Mouse (Mus musculus): ENCODE measurements at regions not wholly inside any gene's neighbourhood (a gene's known extent, or its start where the extent isn't known, plus 50 kb on each side); places are given as distances from the start of the nearest gene placed in this dataset.

GRCm38 (mm10) chr2:117987426-117988215, 124.1 kb upstream of the Thbs1 start:
- Histone ChIP-seq H3K27ac (replicated peaks) (peak overlapping the region; percentile 36), H3K9ac (no peak overlapping the region), H3K9me3 (replicated peaks) (no peaks in the 10 kb centered on the region), H3K27me3 (no peaks in the 10 kb centered on the region), H3K4me3 (replicated peaks) (no peak overlapping the region), H3K36me3 (no peaks in the 10 kb centered on the region), H3K4me1 (peaks cover 18% of the 10 kb centered on the region), H3K4me2 (replicated peaks) (no peak overlapping the region)
- 68% methylated on average over 10 of the region's 10 CpGs for WGBS
- no peak for ATAC-seq (ENCODE audit: insufficient number of reproducible peaks, low FRiP score, low TSS enrichment, low read depth)

GRCm38 (mm10) chr2:117988396-117989173, 123.1 kb upstream of the Thbs1 start:
- ATAC-seq (ENCODE audit: insufficient number of reproducible peaks, low FRiP score, low TSS enrichment, low read depth) = peak; percentile 73
- Histone ChIP-seq H3K9me3 (replicated peaks) (no peaks in the 10 kb centered on the region), H3K36me3 (no peaks in the 10 kb centered on the region), H3K4me1 (peaks cover 18% of the 10 kb centered on the region), H3K9ac (no peak overlapping the region), H3K4me2 (replicated peaks) (0 out of 2 replicates have a peak overlapping the region, but pooled peaks have one; percentile 15), H3K27me3 (no peaks in the 10 kb centered on the region), H3K4me3 (replicated peaks) (no peak overlapping the region), H3K27ac (replicated peaks) (peak overlapping the region; percentile 36; the same call in 1 of the 2 replicates)
- WGBS = 16% methylated on average over 11 of the region's 11 CpGs

GRCm38 (mm10) chr2:117989215-117989614, 122.5 kb upstream of the Thbs1 start:
- ATAC-seq (ENCODE audit: insufficient number of reproducible peaks, low FRiP score, low TSS enrichment, low read depth) = no peak
- WGBS = 51% methylated on average over 8 of the region's 8 CpGs

GRCm38 (mm10) chr2:117996130-117997083, 115.3 kb upstream of the Thbs1 start:
- Histone ChIP-seq H3K4me2 (replicated peaks) (no peak overlapping the region), H3K27ac (replicated peaks) (peak overlapping the region; percentile 51), H3K4me3 (replicated peaks) (no peak overlapping the region), H3K36me3 (no peaks in the 10 kb centered on the region), H3K9ac (no peak overlapping the region), H3K27me3 (no peaks in the 10 kb centered on the region), H3K4me1 (no peaks in the 10 kb centered on the region; the same call in 1 of the 2 replicates), H3K9me3 (replicated peaks) (no peaks in the 10 kb centered on the region)
- no peak for ATAC-seq (ENCODE audit: insufficient number of reproducible peaks, low FRiP score, low TSS enrichment, low read depth)
- 58% methylated on average over 14 of the region's 14 CpGs for WGBS

More at GRCm38 (mm10) chr2:117989215-117989614, 122.5 kb upstream of the Thbs1 start:
- no peak overlapping the region for H3K9ac ChIP-seq
- no peaks in the 10 kb centered on the region for H3K36me3 ChIP-seq
- H3K4me3 ChIP-seq (replicated peaks) = no peak overlapping the region
- H3K9me3 ChIP-seq (replicated peaks) = no peaks in the 10 kb centered on the region
- no peak overlapping the region; the same call in 1 of the 2 replicates for H3K27ac ChIP-seq (replicated peaks)
- no peaks in the 10 kb centered on the region for H3K27me3 ChIP-seq
- H3K4me1 ChIP-seq = peaks cover 18% of the 10 kb centered on the region
- H3K4me2 ChIP-seq (replicated peaks) = no peak overlapping the region

GRCm38 (mm10) chr2:117999641-118000040, 112.0 kb upstream of the Thbs1 start:
- 49% methylated on average over 6 of the region's 6 CpGs for WGBS
- Histone ChIP-seq H3K9ac (no peak overlapping the region), H3K27ac (replicated peaks) (no peak overlapping the region), H3K36me3 (no peaks in the 10 kb centered on the region), H3K4me3 (replicated peaks) (no peak overlapping the region), H3K4me2 (replicated peaks) (no peak overlapping the region), H3K9me3 (replicated peaks) (no peaks in the 10 kb centered on the region), H3K27me3 (no peaks in the 10 kb centered on the region), H3K4me1 (no peaks in the 10 kb centered on the region)
- no peak for ATAC-seq (ENCODE audit: insufficient number of reproducible peaks, low FRiP score, low TSS enrichment, low read depth)

- 89% methylated on average over 5 of the region's 5 CpGs for WGBS
- Histone ChIP-seq H3K4me2 (replicated peaks) (no peak overlapping the region), H3K4me1 (0 out of 2 replicates have a peak, but pooled peaks cover 4% of the 10 kb centered on the region), H3K4me3 (replicated peaks) (no peak overlapping the region), H3K9ac (no peak overlapping the region), H3K36me3 (no peaks in the 10 kb centered on the region), H3K9me3 (replicated peaks) (no peaks in the 10 kb centered on the region), H3K27ac (replicated peaks) (no peak overlapping the region), H3K27me3 (no peaks in the 10 kb centered on the region)
- ATAC-seq (ENCODE audit: insufficient number of reproducible peaks, low FRiP score, low TSS enrichment, low read depth) = no peak
Observed at GRCm38 (mm10) chr2:118004191-118004590, 107.5 kb upstream of the Thbs1 start.

- no peak overlapping the region for H3K27ac ChIP-seq (replicated peaks)
Observed at GRCm38 (mm10) chr2:118007539-118008427, 103.9 kb upstream of the Thbs1 start.

GRCm38 (mm10) chr2:118011679-118012078, 100.0 kb upstream of the Thbs1 start:
- H3K27ac ChIP-seq (replicated peaks) = no peak overlapping the region
- 0 out of 2 replicates have a peak, but pooled peaks cover 4% of the 10 kb centered on the region for H3K4me1 ChIP-seq
- H3K36me3 ChIP-seq = no peaks in the 10 kb centered on the region
- 82% methylated on average over 7 of the region's 7 CpGs for WGBS
- no peak overlapping the region for H3K4me2 ChIP-seq (replicated peaks)
- H3K9me3 ChIP-seq (replicated peaks) = no peaks in the 10 kb centered on the region
- no peak overlapping the region for H3K9ac ChIP-seq
- no peak for ATAC-seq (ENCODE audit: insufficient number of reproducible peaks, low FRiP score, low TSS enrichment, low read depth)
- H3K4me3 ChIP-seq (replicated peaks) = no peak overlapping the region
- no peaks in the 10 kb centered on the region for H3K27me3 ChIP-seq

More at GRCm38 (mm10) chr2:118007539-118008427, 103.9 kb upstream of the Thbs1 start:
- no peak overlapping the region for H3K4me3 ChIP-seq (replicated peaks)
- H3K9ac ChIP-seq = no peak overlapping the region
- H3K9me3 ChIP-seq (replicated peaks) = no peaks in the 10 kb centered on the region
- no peaks in the 10 kb centered on the region for H3K27me3 ChIP-seq
- 44% methylated on average over 10 of the region's 10 CpGs for WGBS
- H3K4me2 ChIP-seq (replicated peaks) = no peak overlapping the region
- no peak for ATAC-seq (ENCODE audit: insufficient number of reproducible peaks, low FRiP score, low TSS enrichment, low read depth)
- 0 out of 2 replicates have a peak, but pooled peaks cover 4% of the 10 kb centered on the region for H3K4me1 ChIP-seq
- no peaks in the 10 kb centered on the region for H3K36me3 ChIP-seq

- H3K36me3 ChIP-seq = no peaks in the 10 kb centered on the region
- no peaks in the 10 kb centered on the region for H3K9me3 ChIP-seq (replicated peaks)
- H3K4me2 ChIP-seq (replicated peaks) = no peak overlapping the region
- H3K27me3 ChIP-seq = no peaks in the 10 kb centered on the region
- 78% methylated on average over 3 of the region's 3 CpGs for WGBS
- no peak overlapping the region for H3K27ac ChIP-seq (replicated peaks)
- no peak overlapping the region for H3K4me3 ChIP-seq (replicated peaks)
- 0 out of 2 replicates have a peak, but pooled peaks cover 4% of the 10 kb centered on the region for H3K4me1 ChIP-seq
- no peak for ATAC-seq (ENCODE audit: insufficient number of reproducible peaks, low FRiP score, low TSS enrichment, low read depth)
- no peak overlapping the region for H3K9ac ChIP-seq
Observed at GRCm38 (mm10) chr2:118012211-118012610, 99.5 kb upstream of the Thbs1 start.

- H3K36me3 ChIP-seq = no peaks in the 10 kb centered on the region
- H3K4me1 ChIP-seq = no peaks in the 10 kb centered on the region
- ATAC-seq (ENCODE audit: insufficient number of reproducible peaks, low FRiP score, low TSS enrichment, low read depth) = no peak
- H3K4me2 ChIP-seq (replicated peaks) = no peak overlapping the region
- H3K4me3 ChIP-seq (replicated peaks) = no peak overlapping the region
- WGBS = 70% methylated on average over 3 of the region's 3 CpGs
- no peak overlapping the region for H3K9ac ChIP-seq
- no peaks in the 10 kb centered on the region for H3K27me3 ChIP-seq
- H3K9me3 ChIP-seq (replicated peaks) = no peaks in the 10 kb centered on the region
- H3K27ac ChIP-seq (replicated peaks) = no peak overlapping the region
Observed at GRCm38 (mm10) chr2:118013156-118013555, 98.5 kb upstream of the Thbs1 start.

All from embryonic facial prominence, embryonic 15.5 days (tissue).